Mouse (Mus musculus): ENCODE results near the gene Marco.

- TF ChIP-seq POLR2A (IDR thresholded peaks at IDR 0.05; ENCODE audit: low read depth, low read length) (no peak), CTCF (conservative IDR thresholded peaks at IDR 0.05 in 1 of 2, IDR thresholded peaks at IDR 0.05 in 1 of 2; ENCODE audit: low read depth in 2 of 2, low read length in 2 of 2) (no peak), PAX5 (IDR thresholded peaks at IDR 0.05; ENCODE audit: low read length) (no peak), MEF2A (IDR thresholded peaks at IDR 0.05; ENCODE audit: borderline replicate concordance, low read depth, low read length) (no peak), POLR2AphosphoS2 (IDR thresholded peaks at IDR 0.05; ENCODE audit: low read depth, low read length) (no peak), HCFC1 (IDR thresholded peaks at IDR 0.05; ENCODE audit: low read depth, low read length) (no peak)
These were observed 31.1 kb upstream of the Marco start for GRCm38 (mm10) chr1:120535919-120536318.
